Mouse (Mus musculus): ENCODE measurements around the gene Tcf20.

The Tcf20 gene

DNA sequence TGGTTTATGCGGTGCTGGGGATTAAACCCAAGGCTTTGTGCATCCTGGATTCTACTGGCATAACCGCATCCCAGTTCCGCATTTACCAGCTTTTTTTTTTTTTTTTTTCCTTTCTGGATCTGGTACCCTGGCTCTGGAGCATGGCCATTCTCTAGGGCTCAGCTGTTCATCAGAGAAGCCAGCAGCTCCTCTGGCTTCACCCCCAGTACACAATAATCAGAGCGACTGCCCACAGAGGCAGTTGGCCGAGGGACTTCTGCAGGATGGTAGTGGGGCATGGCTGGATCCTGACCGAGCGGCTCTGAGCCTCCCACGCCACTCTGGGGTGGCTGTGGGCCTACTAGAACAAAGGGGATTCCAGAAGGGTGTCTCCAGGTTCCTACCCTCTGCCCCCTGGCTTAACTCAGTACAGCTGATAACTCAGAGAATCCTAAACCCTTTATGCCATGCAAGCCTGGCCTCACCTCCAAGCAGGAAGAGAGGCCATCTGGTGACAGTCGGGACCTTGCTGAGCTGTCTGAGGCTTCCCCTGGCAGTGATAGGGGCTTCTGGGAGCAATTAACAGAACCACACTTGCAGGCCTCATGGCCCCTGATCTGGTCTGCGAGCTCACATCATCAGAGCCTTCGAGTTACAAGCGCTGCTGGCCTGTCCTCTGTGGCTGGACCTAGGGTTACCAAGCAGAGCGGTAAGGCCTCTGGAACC lies 4.6 kb upstream of the Tcf20 start:
- peak; percentile 48 to 59 for DNase-seq

DNA sequence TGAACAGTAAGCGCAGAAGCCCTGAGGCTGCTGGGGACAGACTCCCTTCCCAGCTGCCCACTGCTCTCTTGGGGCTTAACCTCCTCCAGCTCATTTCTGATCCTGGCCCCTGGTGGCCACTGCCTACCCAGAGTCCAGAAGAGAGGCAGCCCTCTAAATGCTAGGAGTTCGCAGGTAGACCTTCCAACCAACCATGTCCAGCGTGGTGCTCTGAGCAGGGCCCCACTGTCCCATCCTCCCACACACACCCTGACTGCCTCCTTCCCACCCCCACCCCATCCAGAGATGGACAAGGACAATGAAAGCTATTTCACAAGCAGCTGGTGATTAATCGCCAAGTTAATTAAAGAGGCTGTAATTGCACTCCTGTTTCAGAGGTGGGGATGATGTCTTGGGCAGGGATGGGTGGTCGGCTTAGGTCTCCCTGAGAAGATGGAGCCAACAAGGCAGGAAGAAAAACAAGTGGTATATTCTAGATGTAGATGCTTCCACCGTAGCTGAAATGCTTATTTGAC lies 1.6 kb upstream of the Tcf20 start:
- DNase-seq: no peak

DNA sequence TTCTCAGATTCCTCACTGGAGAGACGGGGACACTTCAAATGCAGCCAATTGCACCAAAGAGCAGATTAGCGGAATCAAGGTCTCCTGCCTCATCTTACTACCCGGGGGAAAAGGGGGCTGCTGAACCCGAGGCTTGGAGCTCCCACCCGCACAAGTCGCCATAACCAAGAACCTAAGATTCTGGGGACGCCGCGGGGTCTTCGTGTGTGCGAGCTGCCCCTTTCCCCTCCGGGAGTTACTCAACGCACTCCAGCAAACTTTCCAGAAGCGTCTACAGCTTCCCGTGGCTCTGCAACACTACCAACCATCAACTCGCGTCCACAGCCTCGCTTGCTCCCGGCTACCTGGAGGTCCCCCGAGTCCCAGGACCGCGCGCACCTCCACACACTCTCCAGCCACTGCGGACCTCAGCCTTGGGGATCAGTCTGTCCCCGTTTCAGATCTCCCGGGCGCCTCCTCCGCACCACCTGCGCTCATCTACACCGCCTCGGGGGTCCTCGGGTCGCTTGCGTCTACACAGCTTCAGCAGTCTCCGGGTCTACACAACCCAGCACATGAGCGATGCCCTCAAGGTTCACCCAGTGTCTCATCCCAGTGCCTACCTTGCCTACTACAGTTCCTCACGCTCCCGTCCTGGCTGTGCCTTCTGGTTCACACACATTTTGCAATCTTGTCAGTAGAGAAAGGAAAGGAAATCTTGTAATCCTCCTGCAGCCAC lies 499 bp downstream of the Tcf20 start:
- no peak for DNase-seq

- no peak for DNase-seq
These were observed 3.1 kb downstream of the Tcf20 start for GRCm38 (mm10) chr15:82984574-82984973.

GRCm38 (mm10) chr15:82984097-82984496 lies 3.6 kb downstream of the Tcf20 start:
- no peak for DNase-seq

- no peak for DNase-seq
These were observed 4.2 kb downstream of the Tcf20 start for GRCm38 (mm10) chr15:82983416-82984026.

DNA sequence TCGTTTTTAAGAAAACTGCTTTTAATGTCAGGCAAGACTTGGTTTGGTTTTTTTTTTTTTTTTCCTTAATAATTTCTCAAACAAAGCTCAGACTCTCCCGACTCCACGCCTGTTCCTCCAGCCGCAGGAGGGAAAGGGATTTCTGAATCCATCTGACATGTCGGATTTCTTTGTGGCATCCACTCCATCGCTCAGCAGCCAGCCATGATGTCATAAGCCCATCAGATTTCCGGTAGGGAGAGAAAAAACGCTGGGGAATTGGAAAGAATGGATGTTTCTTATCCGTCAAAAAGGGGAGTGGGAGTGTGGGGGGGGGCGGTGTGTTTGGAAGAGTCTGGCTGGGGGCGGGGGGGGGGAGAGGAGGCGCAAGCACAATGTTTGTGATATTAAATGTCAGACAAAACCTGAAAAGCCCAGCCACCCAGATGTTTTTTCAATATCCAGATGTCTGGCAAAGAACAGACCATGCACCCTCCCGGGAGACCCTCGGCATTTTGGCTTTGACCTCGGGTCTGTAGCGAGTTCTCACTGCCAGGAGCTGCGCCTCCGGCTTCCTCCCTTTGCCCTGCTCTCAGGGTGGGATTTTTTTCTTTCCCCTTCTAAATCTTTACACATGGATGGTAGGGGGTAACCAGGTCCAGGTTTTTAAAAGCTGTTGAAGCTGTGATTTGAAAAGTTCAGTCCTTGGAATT lies 4.8 kb downstream of the Tcf20 start:
- no peak for DNase-seq

DNA sequence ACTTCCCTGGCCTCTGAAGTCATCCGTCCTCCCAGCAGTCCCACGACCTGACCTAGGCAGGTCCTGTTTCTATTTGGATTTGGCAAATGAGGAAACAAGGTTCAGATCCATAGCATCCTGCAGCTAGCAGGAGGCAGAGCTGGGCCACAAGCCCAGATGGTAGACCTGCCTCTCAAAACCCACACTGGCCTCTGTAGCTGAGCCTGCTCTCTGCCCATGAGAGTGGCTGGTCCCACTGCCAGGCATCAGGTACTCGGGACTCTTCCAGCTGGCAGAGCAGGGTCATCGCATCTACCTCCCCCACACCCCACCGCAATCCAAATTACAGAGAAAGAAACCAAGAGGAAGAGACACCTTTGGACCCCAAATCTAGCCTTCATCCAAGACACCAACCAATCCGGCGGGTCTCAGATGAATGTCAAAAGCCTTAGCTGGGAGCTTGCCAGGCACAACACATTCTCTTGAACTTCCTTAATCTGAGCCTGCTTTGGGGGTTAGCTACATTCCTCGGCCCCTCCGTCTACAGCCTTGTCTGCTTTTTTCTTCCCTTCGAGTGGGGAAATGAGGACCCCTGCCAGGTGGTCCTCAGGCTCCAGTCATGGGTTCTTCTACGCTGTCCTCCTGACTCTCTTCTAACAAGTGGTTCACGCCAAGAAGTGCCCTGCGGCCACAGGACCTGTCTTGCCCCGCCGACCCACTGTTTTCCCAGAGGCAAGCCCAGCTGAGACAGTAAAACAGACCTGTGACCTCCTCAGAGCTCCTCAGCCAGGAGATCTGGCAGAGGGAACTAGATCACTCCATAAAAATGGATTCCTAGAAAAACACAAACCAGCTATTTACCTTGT lies 5.8 kb downstream of the Tcf20 start:
- no peak for DNase-seq

- DNase-seq: no peak
These were observed 8.1 kb downstream of the Tcf20 start for GRCm38 (mm10) chr15:82979531-82979930.

- no peak for DNase-seq
These were observed 13.2 kb downstream of the Tcf20 start for GRCm38 (mm10) chr15:82974471-82974870.

DNA sequence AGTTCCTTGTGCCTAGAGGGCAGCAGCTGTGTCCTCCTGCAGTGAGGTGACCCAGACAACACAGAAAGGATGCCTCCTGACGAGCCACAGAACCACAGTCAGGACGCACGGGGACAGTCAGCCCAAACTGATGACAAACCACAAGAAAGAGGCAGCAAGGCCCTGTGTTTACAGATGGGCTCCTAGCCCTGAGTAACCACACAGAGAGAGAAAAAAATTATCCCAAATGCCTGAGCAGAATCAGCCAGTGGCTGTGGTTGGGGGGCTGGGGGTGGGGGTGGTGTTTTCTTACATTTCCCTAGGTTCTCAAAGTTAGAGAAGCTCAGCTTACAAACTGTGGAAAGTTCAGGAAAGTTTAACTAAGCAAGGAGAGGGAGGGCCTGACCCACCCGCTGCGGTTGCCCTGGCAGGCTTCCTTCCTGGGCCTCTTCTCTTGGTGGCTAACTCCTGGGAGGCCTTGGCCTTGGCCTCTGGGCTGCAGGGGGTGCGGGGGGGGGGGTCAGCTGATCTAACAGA lies 18.4 kb downstream of the Tcf20 start:
- no peak for DNase-seq

DNA sequence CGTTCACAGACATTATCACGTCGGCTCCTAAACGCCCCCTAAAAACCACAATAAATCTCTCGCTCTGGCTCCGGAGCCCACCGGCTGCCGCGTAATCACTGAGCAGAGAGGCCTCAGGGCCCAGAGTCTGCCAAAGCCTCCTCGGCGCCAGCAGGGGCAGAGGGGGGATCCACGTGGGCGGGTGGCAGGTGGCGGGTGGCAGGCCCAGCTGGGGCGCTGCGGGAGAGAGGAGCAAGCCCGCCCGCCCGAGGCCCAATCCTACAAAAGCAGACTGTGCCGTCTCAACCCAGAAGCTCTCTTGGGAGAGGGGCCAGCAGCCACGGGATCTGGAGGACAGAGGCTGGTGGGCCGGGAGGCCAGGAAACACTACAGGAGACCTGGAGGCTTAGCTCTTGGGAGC lies 19.2 kb downstream of the Tcf20 start:
- DNase-seq: peak; percentile 81 to 87

- no peak for DNase-seq
These were observed 19.7 kb downstream of the Tcf20 start for GRCm38 (mm10) chr15:82967947-82968346.

DNA sequence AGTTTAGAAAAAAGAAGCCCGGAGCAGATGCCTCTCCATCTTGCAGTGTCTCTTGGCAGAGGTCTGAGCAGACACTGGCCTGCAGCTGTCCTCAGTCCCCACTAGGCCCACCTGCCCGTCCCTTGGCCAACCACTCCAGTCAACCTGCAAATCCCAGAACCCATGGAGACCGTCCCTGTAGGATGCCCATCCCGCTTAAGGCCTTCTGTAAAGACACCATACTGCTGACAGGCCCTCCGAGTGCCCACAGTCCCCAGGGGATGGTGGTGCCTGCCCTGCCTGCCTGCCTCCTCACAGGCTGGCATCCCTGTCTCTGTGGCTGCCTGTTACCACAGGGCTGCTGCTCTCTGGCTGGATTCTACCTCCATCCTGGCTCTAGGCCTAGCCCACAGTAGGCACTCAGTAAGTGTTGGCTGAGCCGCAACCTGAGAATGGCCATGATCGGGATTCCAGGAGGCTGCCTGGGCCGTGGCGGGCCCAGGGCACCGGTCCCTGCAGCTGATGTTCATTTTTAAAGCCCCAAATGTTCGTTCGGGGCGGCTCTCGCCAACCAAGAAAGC lies 23.3 kb downstream of the Tcf20 start:
- DNase-seq: peak; percentile 68 to 70

GRCm38 (mm10) chr15:82963556-82964156 lies 24.0 kb downstream of the Tcf20 start:
- no peak for DNase-seq

GRCm38 (mm10) chr15:82963090-82963489 lies 24.6 kb downstream of the Tcf20 start:
- peak in 1 of 2 experiments; percentile 31 for DNase-seq

DNA sequence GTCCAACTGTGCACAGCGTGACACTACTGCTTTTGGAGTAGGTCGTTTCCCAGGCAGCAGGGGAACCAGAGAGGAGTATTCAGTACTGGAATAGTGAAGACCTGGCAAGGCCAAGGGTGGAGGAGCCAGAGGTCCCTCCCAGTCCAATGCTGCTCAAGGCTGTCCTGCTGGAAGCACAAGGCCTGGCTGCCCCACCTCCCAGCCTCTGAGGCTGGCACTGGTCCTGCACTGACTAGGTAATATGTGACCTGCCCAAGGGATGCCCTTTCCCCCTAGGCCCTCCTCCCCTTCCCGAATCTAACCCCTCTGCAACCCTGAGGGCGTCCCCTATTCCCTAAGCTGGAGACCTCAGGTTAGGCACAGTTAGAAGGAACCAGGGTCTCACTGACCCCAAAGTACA lies 25.1 kb downstream of the Tcf20 start:
- peak in 1 of 2 experiments; percentile 19 for DNase-seq

GRCm38 (mm10) chr15:82960786-82961561 lies 26.7 kb downstream of the Tcf20 start:
- DNase-seq: peak in 1 of 2 experiments; percentile 31

DNA sequence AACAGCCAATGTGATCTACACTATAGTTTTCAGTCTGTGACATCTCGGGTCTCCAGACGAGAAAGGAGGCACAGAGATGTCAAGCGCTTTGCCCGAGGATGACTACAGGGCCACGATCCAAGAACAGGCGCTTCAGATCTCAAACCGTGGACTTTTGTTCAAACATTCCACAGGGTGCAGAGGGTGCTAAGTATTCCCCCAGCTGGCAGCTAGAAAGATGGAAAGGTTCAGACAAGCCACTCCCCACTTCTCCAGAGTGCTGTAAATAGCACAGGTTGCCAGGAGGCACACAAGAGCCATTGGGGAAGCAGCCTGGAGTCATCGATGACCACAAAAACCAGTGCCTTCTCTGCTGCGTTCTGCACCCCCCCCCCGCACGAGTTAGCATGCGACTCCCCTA lies 28.5 kb downstream of the Tcf20 start:
- no peak for DNase-seq

DNA sequence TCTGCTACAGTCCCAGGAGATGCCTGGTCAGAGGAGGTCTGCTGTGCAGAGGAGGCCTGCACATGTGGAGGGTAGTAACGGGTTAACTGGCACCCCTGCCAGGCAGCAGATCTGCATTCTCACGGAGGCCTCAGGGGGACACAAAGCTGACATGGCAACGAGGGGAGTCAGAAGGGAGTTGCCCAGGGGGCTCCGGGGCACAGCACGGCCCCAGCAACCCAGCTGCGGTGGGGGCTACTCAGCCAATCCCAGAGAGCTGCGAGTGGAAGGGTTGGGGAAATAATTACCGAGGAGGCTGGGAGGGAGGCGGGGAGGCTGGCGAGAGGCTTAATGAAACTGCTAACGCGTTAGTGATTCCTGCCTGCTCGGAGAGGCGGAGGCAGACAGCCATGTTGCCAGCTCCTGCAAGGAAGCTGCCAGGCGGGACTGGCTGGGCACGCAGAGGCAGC lies 29.4 kb downstream of the Tcf20 start:
- no peak for DNase-seq
